Mouse (Mus musculus): ENCODE results near the gene Ptcd2. TPM values are rescaled to one million over a fixed set of nuclear protein-coding genes. Genes with fewer than 3 reads are reported as not detected.
"Not testable (repeated sequence)": the region's sequence is repeated elsewhere in the genome, so short reads cannot be mapped to it uniquely, and the experiment has no call there.

The Ptcd2 gene
- total RNA-seq, 2 experiments from 2014 or later: 31.7 to 33.5 TPM

- intact Hi-C loops (cut with DNase I): no loop called here
- peak; percentile 21 for DNase-seq
Observed at GRCm38 (mm10) chr13:99356428-99357265, 12.1 kb upstream of the Ptcd2 start.

- DNase-seq: no peak
- intact Hi-C loops (cut with DNase I): no loop called here
Observed at GRCm38 (mm10) chr13:99355861-99356260, 11.4 kb upstream of the Ptcd2 start.

DNA sequence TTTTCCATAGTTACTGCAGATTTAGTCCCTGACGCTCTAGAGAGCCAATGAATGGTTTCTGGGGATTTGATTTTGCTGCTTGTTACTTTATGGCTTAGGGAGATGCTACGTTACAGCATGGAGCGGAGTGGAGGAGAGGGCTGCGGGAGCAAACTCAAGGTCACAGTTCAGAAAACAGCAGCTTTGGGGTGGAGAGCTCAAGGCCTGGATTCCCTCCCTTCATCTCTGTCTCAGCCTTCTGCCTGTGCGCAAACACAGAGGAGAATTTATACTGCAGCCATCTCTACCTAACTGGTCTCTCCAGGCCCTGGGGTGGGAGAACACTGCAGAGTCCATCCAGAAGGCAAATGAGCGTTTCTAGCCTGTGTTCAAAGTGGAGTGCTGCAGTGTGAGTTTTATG is 10.6 kb upstream of the Ptcd2 start:
- intact Hi-C loops (cut with DNase I): no loop called here
- DNase-seq: no peak

GRCm38 (mm10) chr13:99353490-99353851 is 9.0 kb upstream of the Ptcd2 start:
- no peak for DNase-seq
- intact Hi-C loops (cut with DNase I): loop anchor here (2.0 kb wide), 1 partner anchor 491 kb away; no protein-coding TSS in a partner anchor

- peak; percentile 95 for DNase-seq
- intact Hi-C loops (cut with DNase I): loop anchor here (2.0 kb wide), 1 partner anchor 492 kb away; no protein-coding TSS in a partner anchor
Observed at GRCm38 (mm10) chr13:99352758-99353489, 8.4 kb upstream of the Ptcd2 start.

GRCm38 (mm10) chr13:99351596-99351995 is 7.1 kb upstream of the Ptcd2 start:
- intact Hi-C loops (cut with DNase I): no loop called here
- DNase-seq: no peak

DNA sequence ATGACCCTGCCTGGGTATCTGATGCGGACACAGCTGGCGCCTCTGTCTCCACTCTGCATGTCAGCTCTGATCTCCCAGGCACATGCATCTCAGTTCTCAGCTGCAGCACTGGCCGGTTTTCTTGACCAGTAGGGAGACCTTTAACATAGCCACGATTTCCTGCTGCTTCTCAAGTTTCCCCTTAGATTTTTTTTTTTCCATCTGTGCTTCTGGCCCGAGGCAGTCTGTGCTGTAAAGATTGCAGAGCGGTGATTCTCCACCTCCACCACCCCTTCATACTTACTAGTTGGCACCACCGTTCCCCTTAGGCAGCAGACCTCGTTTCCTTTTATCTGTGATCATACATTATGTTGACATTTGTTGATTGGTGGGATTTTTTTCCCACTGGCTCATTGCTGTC is 6.7 kb upstream of the Ptcd2 start:
- intact Hi-C loops (cut with DNase I): no loop called here

GRCm38 (mm10) chr13:99350009-99350408 is 5.5 kb upstream of the Ptcd2 start:
- intact Hi-C loops (cut with DNase I): no loop called here
- DNase-seq: no peak

More for the DNA sequence above, 6.7 kb upstream of the Ptcd2 start:
- no peak for DNase-seq

- DNase-seq: no peak
- intact Hi-C loops (cut with DNase I): no loop called here
Observed at GRCm38 (mm10) chr13:99343876-99344598, 468 bp downstream of the Ptcd2 start.

DNA sequence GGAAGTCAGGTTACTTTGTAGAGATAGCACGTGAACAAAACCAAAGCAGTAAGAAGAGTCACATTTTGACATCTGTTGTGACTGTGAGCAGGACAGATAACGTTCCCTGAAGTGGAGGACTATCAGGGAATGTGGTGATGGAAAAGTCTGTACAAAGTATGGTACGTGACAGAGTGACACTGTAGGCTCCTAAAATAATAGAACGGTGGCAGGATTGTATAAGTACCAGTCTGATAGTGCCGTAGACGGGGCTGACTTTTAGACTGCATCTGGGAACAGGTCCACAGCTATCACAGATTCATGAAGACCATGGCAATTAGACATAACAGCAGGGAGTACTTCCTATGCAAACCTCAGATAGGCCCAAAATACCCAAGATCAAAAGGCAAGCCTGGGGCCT is 3.0 kb downstream of the Ptcd2 start:
- intact Hi-C loops (cut with DNase I): no loop called here
- no peak for DNase-seq

GRCm38 (mm10) chr13:99337510-99337909 is 7.0 kb downstream of the Ptcd2 start:
- intact Hi-C loops (cut with DNase I): no loop called here
- no peak for DNase-seq

GRCm38 (mm10) chr13:99331255-99331654 is 13.2 kb downstream of the Ptcd2 start:
- intact Hi-C loops (cut with DNase I): loop anchor here (5.0 kb wide), 1 partner anchor 464 kb away; no protein-coding TSS in a partner anchor
- DNase-seq: no peak

DNA sequence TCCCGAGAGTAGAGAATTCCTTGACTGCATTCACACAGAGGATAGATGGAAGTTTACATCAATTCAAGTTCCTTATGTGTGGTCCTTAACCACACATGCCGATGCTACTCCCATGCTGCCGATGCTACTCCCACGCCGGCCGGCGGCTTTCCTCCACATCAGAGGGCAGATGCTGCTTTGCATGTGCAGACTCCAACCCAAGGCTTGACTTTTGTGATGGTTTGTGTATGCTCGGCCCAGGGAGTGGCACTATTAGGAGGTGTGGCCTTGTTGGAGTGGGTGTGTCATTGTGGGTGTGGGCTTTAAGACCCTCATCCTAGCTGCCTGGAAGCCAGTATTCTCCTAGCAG is 20.2 kb downstream of the Ptcd2 start:
- intact Hi-C loops (cut with DNase I); DNase-seq: not testable (repeated sequence)

DNA sequence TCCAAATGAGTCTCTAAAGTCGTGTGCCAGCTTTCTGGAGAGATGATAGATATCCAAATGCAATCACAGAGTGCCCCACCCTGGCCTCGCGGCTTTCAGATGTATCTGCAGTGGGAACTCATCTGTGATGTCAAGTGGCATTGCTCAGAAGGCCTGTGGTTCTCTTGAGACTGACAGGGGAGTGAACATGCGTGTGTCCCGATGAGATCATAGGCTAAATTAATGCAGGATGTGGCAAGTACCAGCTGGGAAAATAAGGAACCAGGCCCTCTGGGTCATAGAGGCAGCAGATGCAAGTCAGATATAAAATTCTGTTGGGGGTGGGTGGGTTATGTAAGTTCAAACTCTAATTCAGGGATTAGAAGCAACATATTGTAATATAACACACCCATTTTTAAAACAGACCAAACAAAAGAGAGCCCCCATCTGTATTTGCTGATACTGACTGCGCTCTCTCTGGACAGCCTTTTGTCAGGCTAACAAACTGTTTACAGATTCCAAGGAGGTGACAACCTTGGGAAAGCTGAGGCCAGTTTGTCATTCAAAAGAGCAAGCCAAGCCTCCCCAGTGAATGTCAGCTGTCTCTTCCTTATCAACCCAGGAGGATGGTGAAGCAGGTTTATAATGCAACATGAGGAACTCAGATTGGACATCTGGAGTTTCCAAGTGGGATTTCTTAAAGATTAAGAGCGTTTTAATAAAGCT is 20.7 kb downstream of the Ptcd2 start:
- DNase-seq: no peak
- intact Hi-C loops (cut with DNase I): no loop called here

DNA sequence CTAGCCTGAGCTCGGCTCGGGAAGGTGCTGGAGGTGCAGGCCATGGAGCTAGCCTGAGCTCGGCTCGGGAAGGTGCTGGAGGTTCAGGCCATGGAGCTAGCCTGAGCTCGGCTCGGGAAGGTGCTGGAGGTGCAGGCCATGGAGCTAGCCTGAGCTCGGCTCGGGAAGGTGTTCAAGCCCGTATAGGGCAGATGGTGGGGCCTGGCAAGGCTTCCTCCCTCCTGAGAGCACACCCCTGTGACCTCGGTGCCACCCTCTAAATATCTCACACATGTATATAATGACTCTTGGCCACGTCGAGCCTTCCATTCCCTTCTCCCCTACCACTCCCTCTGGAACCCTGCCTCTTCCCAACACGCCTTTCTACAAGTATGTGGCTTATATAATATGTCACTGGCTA is 21.6 kb downstream of the Ptcd2 start:
- intact Hi-C loops (cut with DNase I); DNase-seq: not testable (repeated sequence)

DNA sequence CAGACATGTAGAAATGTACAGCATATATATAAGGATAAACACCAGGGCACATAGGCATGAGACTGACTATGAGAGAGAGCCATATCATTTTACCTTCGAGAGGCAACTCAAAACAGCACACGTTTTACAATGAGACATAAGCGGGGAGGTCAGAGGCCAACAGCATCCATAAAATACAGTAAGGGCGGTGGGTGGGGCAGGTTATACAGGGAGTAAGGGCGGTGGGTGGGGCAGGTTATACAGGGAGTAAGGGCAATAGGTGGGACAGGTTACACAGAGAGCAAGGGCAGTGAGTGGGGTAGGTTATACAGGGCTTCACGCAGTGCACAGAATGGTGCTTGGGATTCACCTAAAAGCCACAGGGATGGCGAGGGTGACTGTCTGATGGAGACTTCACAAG is 24.1 kb downstream of the Ptcd2 start:
- intact Hi-C loops (cut with DNase I): no loop called here
- no peak for DNase-seq

DNA sequence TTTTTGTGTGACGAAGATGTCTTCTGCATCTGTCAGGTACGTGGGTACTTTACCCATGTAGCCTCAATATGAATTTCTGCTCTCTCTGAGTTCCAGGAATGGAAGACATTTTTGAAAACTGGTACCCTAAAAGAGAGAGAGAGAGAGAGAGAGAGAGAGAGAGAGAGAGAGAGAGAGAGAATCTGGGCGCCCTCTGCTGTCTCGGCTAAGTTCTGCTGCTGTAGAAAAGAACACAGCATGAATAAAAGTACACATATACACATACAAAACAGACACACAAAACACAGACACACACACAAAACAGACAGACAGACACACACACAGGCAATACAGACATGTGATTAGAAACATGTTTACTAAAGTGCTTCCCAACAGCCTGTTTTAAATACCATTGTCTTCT is 27.4 kb downstream of the Ptcd2 start:
- DNase-seq: peak; percentile 55
- intact Hi-C loops (cut with DNase I): loop anchor here (10.0 kb wide), 1 partner anchor 162 kb away; no protein-coding TSS in a partner anchor

- intact Hi-C loops (cut with DNase I): loop anchor here (10.0 kb wide), 1 partner anchor 162 kb away; no protein-coding TSS in a partner anchor
- no peak for DNase-seq
Observed at GRCm38 (mm10) chr13:99316366-99316765, 28.1 kb downstream of the Ptcd2 start.

- intact Hi-C loops (cut with DNase I): loop anchor here (10.0 kb wide), 1 partner anchor 160 kb away; no protein-coding TSS in a partner anchor
- no peak for DNase-seq
Observed at GRCm38 (mm10) chr13:99314657-99315181, 29.8 kb downstream of the Ptcd2 start.

GRCm38 (mm10) chr13:99314098-99314497 is 30.4 kb downstream of the Ptcd2 start:
- intact Hi-C loops (cut with DNase I): loop anchor here (10.0 kb wide), 1 partner anchor 159 kb away; no protein-coding TSS in a partner anchor
- no peak for DNase-seq
